Mouse (Mus musculus): ENCODE results near the gene Scyl1. TPM values are rescaled to one million over a fixed set of nuclear protein-coding genes. Genes with fewer than 3 reads are reported as not detected.

Gene Scyl1
- polyA plus RNA-seq, 1 experiment: 65.4 TPM

- TF ChIP-seq CTCF (IDR thresholded peaks at IDR 0.05; ENCODE audit: extremely low read depth, insufficient read depth, insufficient read length, insufficient replicate concordance): no peak
- no peak for TF ChIP-seq POLR2A (IDR thresholded peaks at IDR 0.05; ENCODE audit: low read depth, low read length)
- H3K27me3 ChIP-seq (ENCODE audit: control insufficient read depth, insufficient read depth, low read length): no peaks in the 10 kb centered on the region
- peaks cover 25% of the 10 kb centered on the region for H3K4me1 ChIP-seq (ENCODE audit: control insufficient read depth, insufficient read depth, insufficient read length)
- 85% methylated on average over 29 of the region's 29 CpGs for WGBS
- peak overlapping the region; percentile 72; the same call in 1 of the 2 replicates for H3K4me3 ChIP-seq (ENCODE audit: extremely low read depth, insufficient read depth, insufficient read length)
- DNase-seq (ENCODE audit: low read depth in 1 of 2, low spot score in 2 of 2): peak in 1 of 2 experiments; percentile 37
- no peaks in the 10 kb centered on the region for H3K36me3 ChIP-seq (ENCODE audit: control insufficient read depth, insufficient read depth, low read length)
- no peak overlapping the region for H3K27ac ChIP-seq (ENCODE audit: insufficient read depth, low read length)
Measured at GRCm38 (mm10) chr19:5730314-5731186, 40.7 kb downstream of the Scyl1 start.

DNA sequence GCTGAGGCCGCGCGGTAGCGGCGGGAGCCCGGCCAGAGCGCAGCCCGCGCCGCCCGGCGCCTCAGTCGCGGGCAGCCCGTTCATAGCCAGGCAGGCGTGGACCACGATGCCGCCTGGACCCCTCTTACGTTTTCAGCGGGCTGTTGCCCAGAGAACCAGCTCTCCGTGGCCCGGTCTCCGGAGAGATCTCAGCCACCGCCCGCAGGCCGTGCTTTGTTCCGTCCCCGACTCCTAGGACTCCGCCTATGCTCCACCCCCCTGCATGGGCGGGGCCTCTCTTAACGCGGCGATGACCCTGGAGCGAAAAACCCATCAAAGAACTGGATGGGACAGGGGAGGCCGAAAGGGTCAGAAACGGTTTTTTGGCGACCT, 41.8 kb downstream of the Scyl1 start, which contains the start of gene Fam89b:
TSS of gene Fam89b (minus strand) at position 210 of the 372 bp plus-strand sequence.
- Histone ChIP-seq H3K27me3 (ENCODE audit: control insufficient read depth, insufficient read depth, low read length) (no peaks in the 10 kb centered on the region), H3K27ac (ENCODE audit: insufficient read depth, low read length) (peak within 1 kb of the TSS; percentile 82), H3K36me3 (ENCODE audit: control insufficient read depth, insufficient read depth, low read length) (no peaks in the 10 kb centered on the region), H3K4me1 (ENCODE audit: control insufficient read depth, insufficient read depth, insufficient read length) (peaks cover 26% of the 10 kb centered on the region), H3K4me3 (ENCODE audit: extremely low read depth, insufficient read depth, insufficient read length) (peak within 1 kb of the TSS; percentile 79)
- peak in 1 of 2 experiments; percentile 89 for DNase-seq (ENCODE audit: low read depth in 1 of 2, low spot score in 2 of 2)
- peak; percentile 86 for TF ChIP-seq POLR2A (IDR thresholded peaks at IDR 0.05; ENCODE audit: low read depth, low read length)
- TF ChIP-seq CTCF (IDR thresholded peaks at IDR 0.05; ENCODE audit: extremely low read depth, insufficient read depth, insufficient read length, insufficient replicate concordance): no peak
- under 1% methylated on average over 37 of the region's 37 CpGs for WGBS

- H3K27me3 ChIP-seq (ENCODE audit: control insufficient read depth, insufficient read depth, low read length): no peaks in the 10 kb centered on the region
- DNase-seq (ENCODE audit: low read depth in 1 of 2, low spot score in 2 of 2): no peak
- H3K36me3 ChIP-seq (ENCODE audit: control insufficient read depth, insufficient read depth, low read length): no peaks in the 10 kb centered on the region
- H3K4me1 ChIP-seq (ENCODE audit: control insufficient read depth, insufficient read depth, insufficient read length): peaks cover 32% of the 10 kb centered on the region
- H3K4me3 ChIP-seq (ENCODE audit: extremely low read depth, insufficient read depth, insufficient read length): peak overlapping the region; percentile 79
- peak overlapping the region; percentile 82 for H3K27ac ChIP-seq (ENCODE audit: insufficient read depth, low read length)
- WGBS: 12% methylated on average over 37 of the region's 37 CpGs
- TF ChIP-seq POLR2A (IDR thresholded peaks at IDR 0.05; ENCODE audit: low read depth, low read length) (no peak), CTCF (IDR thresholded peaks at IDR 0.05; ENCODE audit: extremely low read depth, insufficient read depth, insufficient read length, insufficient replicate concordance) (no peak)
Measured at GRCm38 (mm10) chr19:5728631-5729443, 42.4 kb downstream of the Scyl1 start.

GRCm38 (mm10) chr19:5727701-5728100, 43.5 kb downstream of the Scyl1 start:
- Histone ChIP-seq H3K27me3 (ENCODE audit: control insufficient read depth, insufficient read depth, low read length) (no peaks in the 10 kb centered on the region), H3K4me1 (ENCODE audit: control insufficient read depth, insufficient read depth, insufficient read length) (peaks cover 32% of the 10 kb centered on the region), H3K36me3 (ENCODE audit: control insufficient read depth, insufficient read depth, low read length) (no peaks in the 10 kb centered on the region), H3K4me3 (ENCODE audit: extremely low read depth, insufficient read depth, insufficient read length) (peak overlapping the region; percentile 53), H3K27ac (ENCODE audit: insufficient read depth, low read length) (peak overlapping the region; percentile 69)
- under 1% methylated on average over 14 of the region's 14 CpGs for WGBS
- no peak for TF ChIP-seq POLR2A (IDR thresholded peaks at IDR 0.05; ENCODE audit: low read depth, low read length)
- TF ChIP-seq CTCF (IDR thresholded peaks at IDR 0.05; ENCODE audit: extremely low read depth, insufficient read depth, insufficient read length, insufficient replicate concordance): peak; percentile 97
- peak; percentile 56 to 87 for DNase-seq (ENCODE audit: low read depth in 1 of 2, low spot score in 2 of 2)

GRCm38 (mm10) chr19:5726961-5727578, 44.1 kb downstream of the Scyl1 start:
- peak overlapping the region; percentile 90 for H3K27ac ChIP-seq (ENCODE audit: insufficient read depth, low read length)
- H3K36me3 ChIP-seq (ENCODE audit: control insufficient read depth, insufficient read depth, low read length): peaks cover 4% of the 10 kb centered on the region
- TF ChIP-seq POLR2A (IDR thresholded peaks at IDR 0.05; ENCODE audit: low read depth, low read length) (no peak), CTCF (IDR thresholded peaks at IDR 0.05; ENCODE audit: extremely low read depth, insufficient read depth, insufficient read length, insufficient replicate concordance) (no peak)
- peak overlapping the region; percentile 53; the same call in 1 of the 2 replicates for H3K4me3 ChIP-seq (ENCODE audit: extremely low read depth, insufficient read depth, insufficient read length)
- WGBS: 22% methylated on average over 15 of the region's 15 CpGs
- peaks cover 32% of the 10 kb centered on the region for H3K4me1 ChIP-seq (ENCODE audit: control insufficient read depth, insufficient read depth, insufficient read length)
- no peak for DNase-seq (ENCODE audit: low read depth in 1 of 2, low spot score in 2 of 2)
- no peaks in the 10 kb centered on the region for H3K27me3 ChIP-seq (ENCODE audit: control insufficient read depth, insufficient read depth, low read length)

DNA sequence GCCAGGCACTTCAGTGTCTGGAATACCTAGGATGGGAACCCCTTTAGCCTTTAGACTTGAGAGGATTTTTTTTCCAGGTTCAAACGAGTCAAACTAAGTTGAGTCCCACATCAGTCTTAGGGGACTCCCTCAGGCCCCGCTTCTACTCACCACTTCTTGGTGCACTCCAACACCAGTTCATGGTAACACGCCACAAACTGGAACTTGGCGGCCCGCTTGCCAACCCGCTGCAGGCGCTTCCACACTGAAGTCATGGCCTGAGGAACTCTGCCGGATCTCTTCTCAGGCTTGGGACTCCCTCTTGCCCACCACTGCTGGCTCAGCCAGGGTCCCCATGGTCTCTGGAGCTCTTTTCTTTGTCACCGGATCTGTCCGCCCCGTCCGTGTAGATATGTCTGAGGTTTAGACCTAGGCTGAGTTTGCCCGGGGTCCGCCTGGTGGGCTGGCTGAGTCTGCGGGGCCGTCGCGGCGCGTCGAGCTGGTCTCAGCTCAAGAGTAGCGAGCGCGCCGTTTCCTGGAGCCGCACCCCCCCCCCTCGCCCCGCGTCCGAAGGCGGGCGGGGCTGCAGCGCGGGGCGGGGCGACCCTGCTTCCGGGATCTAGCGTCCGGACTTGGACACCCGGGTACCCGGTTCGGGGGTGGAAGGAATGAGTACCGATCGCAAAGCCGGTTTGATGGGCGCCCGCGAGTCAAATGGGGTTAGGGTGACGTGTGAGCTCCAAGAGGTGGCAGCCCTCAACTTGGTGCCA, 45.3 kb downstream of the Scyl1 start, which contains the start of gene Ehbp1l1:
TSS of gene Ehbp1l1 (minus strand) at position 551 of the 749 bp plus-strand sequence.
- TF ChIP-seq POLR2A (IDR thresholded peaks at IDR 0.05; ENCODE audit: low read depth, low read length) (peak; percentile 64), CTCF (IDR thresholded peaks at IDR 0.05; ENCODE audit: extremely low read depth, insufficient read depth, insufficient read length, insufficient replicate concordance) (no peak)
- Histone ChIP-seq H3K4me3 (ENCODE audit: extremely low read depth, insufficient read depth, insufficient read length) (peak within 1 kb of the TSS; percentile 83), H3K4me1 (ENCODE audit: control insufficient read depth, insufficient read depth, insufficient read length) (peaks cover 28% of the 10 kb centered on the region; the same call in 1 of the 2 replicates), H3K27ac (ENCODE audit: insufficient read depth, low read length) (peak within 1 kb of the TSS; percentile 90), H3K36me3 (ENCODE audit: control insufficient read depth, insufficient read depth, low read length) (peaks cover 14% of the 10 kb centered on the region), H3K27me3 (ENCODE audit: control insufficient read depth, insufficient read depth, low read length) (no peaks in the 10 kb centered on the region)
- peak in 1 of 2 experiments; percentile 76 for DNase-seq (ENCODE audit: low read depth in 1 of 2, low spot score in 2 of 2)
- under 1% methylated on average over 49 of the region's 49 CpGs for WGBS
